Mouse (Mus musculus) skeletal muscle tissue, adult 2 months (tissue): Measurements from ENCODE around the gene Lgr6.

Source experiments
- DNase-seq: peaks from one replicate; pipeline ENCODE4 v3.0.0-alpha.2; 2012; ENCODE audit warnings: low read depth, low spot score

Gene Lgr6

DNA sequence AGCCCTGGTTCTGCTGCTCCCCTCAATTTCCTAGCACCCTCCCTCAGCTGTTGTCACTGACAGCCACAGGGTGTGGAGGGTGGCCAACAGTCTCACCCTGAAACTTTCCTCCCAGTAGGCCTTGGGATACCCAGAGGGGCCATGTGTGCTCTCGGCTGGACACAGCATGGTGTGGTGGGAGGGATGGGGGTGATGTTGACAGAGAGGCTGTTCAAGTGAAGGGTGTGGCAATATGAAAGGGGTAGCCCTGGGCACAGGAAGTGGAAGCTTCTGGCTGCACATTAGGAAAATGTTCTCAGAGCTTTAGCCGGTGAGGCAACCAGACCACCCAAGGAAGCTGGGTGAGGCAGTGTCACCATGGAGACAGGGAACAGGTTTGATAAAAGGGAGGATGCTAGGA is 26.1 kb downstream of the Lgr6 start:
- no peak for DNase-seq

DNA sequence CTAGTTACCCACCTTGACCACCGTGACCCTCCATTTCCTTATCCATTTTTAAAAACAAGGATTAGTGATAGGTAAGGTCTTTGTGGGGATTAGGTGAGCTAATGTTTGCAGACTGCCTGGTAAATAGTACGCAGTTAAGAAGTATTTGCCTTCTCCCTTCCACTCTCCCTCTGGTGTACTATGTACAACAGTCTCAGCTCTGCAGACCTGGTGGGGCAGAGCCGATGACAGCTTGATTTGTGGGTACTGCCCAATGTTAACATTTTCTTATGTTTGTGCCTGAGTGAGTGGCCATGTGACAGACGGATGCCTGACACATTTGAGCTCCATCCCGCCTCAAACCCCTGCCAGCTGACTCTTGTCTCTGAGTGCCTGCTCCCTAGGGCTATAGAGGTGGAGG is 28.6 kb downstream of the Lgr6 start:
- no peak for DNase-seq

DNA sequence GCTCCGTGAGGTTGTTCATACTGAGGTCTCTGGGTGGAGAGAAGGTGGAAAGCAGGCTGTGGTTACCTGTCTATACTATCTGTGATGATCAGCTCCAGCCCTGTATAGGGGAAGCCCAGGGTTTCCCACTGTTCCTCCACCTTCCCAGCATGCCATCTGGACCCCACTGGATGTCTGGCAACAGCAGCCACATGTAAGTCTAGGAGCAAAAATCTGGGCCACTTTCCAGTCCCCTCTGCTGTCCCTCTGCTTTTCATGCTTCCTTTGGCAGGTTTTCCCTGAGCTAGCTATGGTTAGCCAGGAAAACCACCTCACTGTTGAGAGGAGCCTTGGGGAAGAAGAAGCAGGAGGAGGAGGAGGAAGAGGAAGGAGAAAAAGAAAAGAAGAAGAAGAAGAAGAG is 29.8 kb downstream of the Lgr6 start:
- DNase-seq: no peak

DNA sequence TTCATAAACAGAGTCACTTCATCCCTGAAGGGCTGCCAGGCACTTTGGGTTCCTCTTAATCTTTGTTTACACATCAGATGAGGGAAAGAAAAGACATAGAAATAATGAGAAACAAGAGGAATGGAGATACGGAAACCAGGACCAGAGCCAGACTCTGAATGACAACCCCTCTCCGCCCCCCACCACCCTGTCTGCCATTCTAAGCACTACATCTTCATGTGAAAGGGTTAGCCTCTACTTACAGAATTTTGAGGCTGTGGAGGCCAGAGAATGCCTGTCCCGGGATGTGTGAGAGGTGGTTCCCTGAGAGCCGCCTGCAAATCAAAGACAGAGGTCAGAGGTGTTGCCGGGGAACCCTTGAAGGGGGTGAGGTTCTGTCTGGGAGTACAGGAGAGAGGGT is 32.4 kb downstream of the Lgr6 start:
- no peak for DNase-seq

DNA sequence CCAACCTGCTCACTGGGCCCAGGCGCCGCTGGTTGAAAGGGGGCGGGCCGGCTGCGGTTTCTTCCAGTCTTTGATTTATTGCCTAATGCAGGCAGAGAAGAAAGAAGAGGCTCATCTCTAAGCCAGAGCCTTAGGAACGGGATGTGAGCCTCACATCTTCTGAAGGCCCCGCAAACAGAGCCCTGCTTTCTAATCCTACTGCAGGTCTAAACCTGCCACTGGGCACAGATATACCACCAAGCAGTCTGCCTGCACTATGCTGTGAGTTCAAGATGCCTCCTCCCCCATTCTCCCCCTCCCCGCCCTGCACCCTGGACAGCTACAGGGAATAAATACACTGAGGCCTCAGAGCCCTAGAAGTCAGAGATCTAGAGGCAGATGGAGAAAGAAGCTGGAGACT is 35.2 kb downstream of the Lgr6 start:
- DNase-seq: no peak

DNA sequence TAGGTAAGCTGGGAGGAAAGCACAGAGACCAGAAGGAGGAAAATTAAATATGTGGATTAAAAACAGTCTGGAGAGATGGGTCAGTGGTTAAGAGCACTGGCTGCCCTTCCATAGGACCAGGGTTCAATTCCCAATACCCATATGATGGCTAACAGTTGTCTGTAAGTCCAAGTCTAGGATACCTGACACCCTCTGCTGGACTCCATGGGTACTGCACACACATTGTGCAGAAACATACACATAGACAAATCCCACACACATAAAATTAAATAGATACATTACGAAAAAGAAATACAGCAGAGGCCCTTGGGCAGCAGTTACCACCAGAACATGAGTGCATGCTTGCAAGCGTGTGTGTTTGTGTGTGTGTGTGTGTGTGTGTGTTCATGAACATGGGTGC is 40.6 kb downstream of the Lgr6 start:
- DNase-seq: no peak

DNA sequence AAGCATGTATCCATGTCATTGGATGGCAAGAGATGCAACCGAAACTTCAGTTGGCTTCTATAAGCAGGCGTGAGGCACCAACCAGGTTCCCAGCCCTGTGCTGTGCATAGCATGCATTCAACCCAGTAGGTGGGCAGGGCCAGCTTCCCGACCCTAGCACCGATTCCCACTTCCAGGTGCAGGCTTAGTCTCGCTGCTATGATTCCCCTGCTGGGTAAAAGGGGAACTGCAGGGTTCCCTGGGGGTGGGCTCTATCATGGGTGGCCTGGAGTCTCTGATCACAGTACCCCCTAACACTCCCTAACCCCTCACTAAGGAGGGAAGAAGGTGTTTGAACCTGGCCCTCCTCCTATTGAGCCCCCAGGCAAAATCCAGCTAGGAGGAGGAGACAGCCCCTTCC is 42.1 kb downstream of the Lgr6 start:
- no peak for DNase-seq

DNA sequence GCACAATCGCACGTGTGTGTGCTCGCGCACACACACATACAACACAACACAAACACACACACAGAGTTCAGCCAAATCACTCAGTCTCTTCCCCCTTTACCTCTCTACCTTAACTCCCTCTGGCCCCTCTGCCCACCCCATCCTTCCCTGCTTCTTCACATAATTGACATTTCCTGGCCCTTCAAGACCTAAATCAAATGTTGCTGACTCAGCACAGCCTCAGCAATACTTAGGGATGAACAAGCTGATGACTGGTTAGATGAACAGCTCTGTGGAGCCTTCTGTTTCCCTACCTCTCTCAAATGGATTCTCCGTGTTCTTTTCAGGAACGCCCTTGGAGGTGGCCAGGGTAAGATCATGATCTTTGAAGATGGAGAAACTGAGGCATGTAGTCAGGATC is 43.8 kb downstream of the Lgr6 start:
- DNase-seq: no peak

DNA sequence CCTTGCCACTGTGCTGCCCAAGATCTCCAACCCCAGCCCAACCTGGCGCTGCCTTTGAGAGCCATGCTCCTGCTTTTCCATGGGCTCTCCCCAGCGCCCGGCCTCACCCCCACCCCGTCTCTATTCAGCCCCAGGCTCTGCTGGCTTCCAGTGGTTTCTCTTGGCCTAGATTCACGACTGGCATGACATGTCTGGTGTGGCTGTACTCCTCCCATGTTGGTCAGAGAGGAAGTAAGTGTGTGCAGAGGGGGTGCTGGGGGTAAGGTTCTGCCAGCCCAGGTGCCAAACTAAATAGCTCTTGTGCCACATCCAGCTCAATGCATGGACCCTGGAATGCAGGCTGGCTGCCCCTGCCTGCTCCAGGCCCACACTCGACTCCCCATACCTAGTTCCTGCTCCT is 44.9 kb downstream of the Lgr6 start:
- no peak for DNase-seq

DNA sequence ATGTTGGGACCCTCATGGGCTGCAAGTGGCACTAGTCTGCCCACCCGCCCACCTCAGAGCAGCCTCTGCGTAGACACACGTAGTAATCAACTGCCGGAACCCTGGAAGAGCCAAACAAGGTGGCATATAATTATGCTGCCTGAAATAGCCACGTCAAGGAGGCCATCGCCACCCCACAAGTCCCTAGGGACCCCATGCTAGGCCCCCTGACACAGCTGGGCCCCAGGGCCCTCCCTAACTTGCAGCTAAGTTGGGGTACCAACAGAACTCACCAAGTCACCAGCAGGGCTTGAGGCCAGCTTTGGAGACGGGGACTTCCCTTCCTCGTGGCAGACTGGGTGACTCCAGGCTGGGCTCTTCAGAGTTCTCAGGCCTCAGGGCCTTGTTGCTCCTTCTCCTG is 48.2 kb downstream of the Lgr6 start:
- no peak for DNase-seq

DNA sequence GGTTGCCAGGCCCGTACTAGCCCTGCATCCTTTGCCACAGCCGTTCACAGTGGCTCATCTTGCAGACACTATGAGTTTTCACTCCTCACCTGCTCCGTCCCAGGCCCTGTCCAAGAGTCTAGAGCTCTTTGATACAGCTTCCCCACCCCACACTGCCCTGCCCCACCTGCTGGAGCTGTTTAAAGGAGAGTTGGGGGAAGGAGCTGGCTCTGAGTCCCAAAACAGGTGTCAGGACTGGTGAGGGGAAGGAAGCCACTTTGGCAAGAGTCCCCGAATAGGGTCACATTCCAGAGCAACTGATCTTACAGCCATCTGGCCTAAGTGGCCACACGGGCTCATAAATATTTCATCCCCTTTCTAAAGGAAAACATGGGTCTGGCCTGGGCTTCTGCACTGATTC is 51.0 kb downstream of the Lgr6 start:
- peak; percentile 18 for DNase-seq

DNA sequence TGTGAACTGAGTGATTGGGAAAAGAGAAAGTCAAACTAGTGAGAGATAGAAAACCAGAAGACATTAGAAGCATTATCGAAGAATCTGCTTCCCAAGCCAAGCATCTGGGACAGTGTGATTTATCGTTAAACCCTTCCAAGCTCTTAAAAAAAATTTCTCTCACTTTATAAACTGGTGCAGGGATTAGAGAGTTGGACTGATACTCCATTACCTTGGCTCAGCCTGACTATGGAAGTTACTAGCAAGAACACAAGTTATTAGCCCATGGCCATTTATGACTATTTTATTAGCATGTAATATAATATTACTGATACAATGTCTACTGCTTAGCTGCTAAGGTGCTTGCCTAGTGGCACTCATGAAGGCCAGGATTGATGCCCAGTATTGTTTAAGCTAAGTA is 60.6 kb downstream of the Lgr6 start:
- DNase-seq: no peak

DNA sequence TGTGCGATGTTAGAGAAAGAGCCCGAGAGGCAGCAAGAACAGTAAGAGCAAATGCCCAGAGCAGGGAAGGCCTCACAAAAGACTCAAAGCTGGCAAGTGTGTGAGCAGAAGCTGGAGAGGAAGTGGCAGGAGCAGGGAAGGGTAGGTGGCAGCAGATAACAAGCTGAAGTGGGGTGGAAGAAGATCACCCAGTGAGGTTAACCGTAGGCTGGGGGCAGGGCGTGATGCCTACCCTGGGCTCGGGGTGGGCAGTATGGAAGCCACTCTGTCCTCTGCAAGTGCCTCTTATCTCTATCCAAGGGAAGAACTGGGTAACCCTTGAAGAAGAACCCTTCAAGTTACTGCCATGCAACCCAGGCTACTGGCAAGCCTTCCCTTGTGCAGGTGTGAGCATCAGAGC is 68.8 kb downstream of the Lgr6 start:
- DNase-seq: no peak

DNA sequence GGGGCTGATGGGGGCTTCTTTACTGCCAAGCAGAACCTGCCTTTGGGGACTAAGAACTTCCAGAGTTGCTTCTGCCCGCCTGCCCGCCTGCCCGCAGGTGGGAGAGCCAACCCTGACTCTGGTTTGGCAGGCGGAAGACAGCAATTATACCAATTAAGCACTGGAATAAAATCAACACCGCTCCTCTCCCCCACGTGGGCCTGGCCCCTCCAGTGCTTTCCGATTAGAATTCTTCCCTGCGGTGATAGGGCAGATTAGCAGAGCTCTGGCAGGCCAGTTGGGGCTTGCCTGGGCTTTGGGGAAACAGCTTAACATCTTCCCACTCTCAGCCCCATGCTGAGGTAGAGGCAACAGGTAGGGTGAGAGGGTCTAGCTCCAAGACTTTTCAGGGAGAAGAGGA is 72.4 kb downstream of the Lgr6 start:
- no peak for DNase-seq

DNA sequence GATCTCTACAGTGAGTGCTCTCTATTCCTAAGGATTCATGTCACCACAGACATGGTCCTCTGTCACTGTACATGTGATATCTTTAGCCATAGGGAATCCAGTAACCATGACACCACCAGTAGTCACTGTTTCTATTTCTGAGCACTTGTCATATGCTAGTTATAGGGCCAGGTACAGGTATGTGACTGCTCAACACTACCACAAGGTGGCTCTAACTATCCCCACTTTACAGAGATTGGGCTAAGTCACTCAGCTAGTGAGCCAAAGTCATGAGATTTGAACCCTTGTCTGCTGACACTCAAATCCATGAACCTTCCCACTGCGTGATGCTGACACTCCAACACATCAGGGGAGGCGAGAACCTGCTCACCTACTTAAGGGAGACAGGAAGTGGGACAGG is 75.0 kb downstream of the Lgr6 start:
- no peak for DNase-seq

DNA sequence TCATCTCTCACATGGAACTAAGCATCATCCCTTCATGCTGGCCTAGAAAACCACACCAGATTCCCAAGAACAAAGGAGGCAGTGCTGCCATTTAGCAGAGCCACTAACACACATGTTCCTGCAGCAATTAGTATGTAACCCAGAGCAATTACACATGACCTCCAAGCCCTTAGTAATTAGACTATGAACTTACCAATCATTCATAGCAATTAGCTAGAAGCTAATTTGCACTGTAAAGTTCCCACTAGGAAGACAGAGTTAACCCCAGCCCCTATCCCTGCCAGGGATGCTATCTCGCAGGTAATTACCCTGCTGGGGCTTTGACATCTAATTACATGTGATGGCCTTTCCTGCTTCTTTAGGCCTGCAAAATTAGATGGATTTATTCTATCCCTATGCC is 78.8 kb downstream of the Lgr6 start:
- no peak for DNase-seq

DNA sequence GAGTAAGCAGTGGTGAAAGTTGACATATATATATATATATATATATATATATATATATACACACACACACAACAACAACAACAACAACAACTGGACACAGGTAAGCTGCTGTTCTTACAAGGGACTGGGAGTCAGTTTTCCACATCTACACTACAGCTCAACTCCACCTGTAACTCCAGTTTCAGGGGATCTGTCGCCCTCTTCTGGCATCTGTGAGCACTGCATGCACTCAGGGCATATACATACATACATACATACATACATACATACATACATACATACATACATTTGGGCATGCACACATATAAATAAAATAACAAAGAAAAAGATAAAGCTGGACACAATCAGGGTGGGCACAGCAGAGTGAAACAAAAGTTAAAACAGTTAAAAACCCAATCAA is 81.5 kb downstream of the Lgr6 start:
- DNase-seq: no peak

DNA sequence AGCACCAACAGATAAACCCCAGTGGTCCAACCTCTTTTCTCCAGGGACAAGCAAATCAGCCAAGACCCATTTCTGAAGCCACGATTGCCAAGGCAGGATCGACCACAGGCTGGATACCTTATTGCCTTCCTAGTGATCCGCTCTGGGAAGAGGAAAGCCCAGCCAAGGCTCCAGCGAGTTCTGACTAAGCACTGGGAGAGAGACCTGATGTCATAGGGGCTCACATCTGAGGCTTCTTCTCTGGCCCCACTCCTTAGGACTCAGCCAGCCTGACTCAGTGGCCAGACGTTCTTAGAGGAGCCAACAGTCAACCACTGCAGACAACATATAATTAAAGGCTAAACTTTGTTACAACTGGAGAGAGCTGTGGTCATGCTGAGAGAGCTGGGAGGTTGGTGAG is 83.1 kb downstream of the Lgr6 start:
- no peak for DNase-seq

DNA sequence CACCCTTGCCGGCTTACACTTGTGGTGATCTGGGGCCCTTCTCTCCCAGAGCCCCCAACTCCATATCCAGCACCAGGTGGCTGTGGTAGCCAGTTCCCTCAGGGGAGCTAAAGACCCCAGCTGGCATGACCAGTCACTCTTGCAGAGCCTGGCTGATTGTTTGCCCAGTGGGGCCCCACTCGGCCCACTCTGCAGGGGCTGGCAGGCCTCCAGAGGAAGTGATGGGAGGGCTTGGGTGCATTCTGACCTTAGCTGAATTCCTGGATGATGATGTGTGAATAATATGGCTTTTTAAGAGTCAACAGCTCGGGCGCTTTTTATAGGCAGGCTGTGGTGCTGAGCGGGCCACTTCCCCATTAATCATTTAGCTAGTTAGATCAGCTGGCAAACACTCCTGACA is 84.1 kb downstream of the Lgr6 start:
- DNase-seq: no peak

DNA sequence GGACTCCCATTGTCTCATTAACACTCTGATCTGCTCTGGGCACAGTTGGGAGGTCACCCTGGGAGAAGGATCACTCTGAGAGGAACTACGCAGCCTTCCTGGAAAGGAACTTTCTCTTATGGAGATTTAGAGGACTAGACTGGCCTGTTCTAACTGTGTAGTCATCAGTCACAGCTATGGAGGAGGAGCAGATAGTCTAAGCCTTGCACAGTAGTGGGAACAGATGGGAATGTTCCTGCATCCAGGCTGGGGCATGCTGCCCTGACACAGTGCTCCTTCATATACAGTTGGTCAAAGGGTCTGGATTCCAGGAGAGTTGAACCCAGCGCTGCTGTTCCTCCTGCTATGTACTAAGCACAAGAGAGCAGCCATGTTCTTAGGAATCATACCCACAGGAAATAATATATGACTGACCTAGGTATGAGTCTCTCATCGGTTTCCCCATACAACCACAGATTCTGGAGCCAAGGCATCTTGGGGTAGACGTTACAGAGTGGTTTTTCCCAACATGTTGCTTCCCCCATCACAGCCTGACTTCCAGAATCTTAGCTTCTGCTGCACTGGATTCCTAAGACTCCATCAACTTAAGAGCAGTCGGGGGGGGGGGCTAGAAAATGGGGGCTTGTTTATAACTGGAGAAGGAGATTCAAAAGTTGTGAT is 84.7 kb downstream of the Lgr6 start:
- DNase-seq: no peak

DNA sequence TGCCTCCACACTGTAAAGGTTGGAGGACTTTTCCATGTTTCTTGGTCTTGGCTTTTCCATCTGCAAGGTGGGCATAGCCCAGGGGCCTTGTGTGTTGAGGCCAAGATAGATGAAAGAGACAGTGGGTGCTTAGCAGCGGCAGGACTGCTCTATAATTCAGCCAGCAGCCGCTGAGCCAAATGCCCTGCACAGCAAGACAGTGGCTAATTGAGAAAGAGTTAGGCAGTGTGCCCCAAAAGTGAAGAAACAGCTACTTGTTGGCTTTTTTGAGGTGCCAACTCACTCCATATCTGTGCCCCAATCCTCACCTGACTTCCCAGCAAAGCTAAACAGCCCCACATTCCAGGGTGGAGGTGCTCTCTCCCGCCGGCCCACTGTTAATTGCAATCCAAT is 85.3 kb downstream of the Lgr6 start:
- no peak for DNase-seq

DNA sequence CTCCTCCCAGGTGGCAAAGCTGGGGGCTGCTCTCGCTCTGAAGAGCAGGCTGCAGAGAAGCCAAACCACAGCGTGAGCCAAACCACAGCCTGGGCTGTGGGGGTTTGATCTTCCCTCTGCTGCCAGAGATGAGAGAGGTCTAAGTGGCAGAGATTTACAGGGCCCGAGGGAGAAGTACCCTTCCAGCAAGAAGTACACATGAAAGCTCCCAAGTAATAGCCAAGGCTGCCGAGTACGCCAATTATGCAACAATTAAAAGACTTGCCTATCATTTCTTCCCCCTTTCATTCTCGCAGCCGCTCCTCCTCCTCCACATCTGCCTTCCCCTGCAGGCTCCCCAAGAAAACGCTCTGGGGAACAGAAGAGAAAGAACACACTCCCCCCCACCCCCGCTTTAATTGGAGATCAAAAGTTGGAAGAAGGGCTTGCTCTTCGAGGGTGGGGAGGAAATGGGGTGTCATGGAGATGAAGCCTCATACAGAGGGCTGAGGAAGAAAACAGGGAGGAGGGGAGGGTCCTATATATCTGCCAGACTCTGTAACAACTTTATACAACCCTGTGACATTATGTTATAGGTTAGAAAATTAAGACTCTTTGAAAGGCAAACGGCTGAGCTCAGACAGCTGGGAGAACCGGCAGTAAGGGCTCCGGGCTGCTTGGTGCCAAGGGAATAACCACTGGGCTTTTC is 85.8 kb downstream of the Lgr6 start:
- DNase-seq: peak; percentile 18

DNA sequence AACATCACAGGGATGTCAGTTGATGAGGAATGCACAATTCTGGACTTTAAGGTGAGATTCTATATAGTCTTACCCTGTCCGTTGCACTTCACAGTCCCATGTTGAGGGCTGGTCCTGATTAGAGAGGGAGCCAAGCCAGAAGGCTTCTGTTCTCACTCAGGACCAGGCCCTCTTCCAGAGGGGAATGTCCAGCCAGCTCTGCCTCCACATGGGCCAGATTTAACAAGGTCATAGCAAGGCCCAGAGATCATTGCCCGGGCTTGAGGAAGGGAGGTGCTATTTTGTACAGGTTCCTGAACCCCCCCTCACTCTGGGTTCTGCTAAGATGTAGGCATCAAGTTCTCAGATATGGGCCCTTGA is 87.4 kb downstream of the Lgr6 start:
- peak; percentile 22 for DNase-seq
